Mouse (Mus musculus) forebrain, postnatal 0 days (tissue): ENCODE measurements around the gene Arid5b. TPM values are rescaled to one million over a fixed set of nuclear protein-coding genes. Genes with fewer than 3 reads are reported as not detected.

ENCODE experiments used
- ATAC-seq: fragments of 200-750 bp; cut with Nextera tagmentation; 2 replicates; pipeline ENCODE4 v1.8.0; 2017; ENCODE audit warnings: mild to moderate bottlenecking, moderate library complexity
- DNase-seq: peaks from one replicate; pipeline ENCODE4 v3.0.0-alpha.2; 2015
- H3K27ac ChIP-seq: fragments of 300-500 bp; sonication (generic); 2 replicates; pipeline ENCODE4 v1.5.1; 2014; ENCODE audit warnings: low read depth, mild to moderate bottlenecking, antibody characterized with exemption, low read length, moderate library complexity, mixed read lengths
- H3K27me3 ChIP-seq: fragments of 300-500 bp; sonication (generic); 2 replicates; pipeline ENCODE4 v1.6.1; 2014; ENCODE audit warnings: mild to moderate bottlenecking, low read length, mixed read lengths; ENCODE audit not compliant: insufficient read depth
- H3K36me3 ChIP-seq: fragments of 300-500 bp; sonication (generic); 2 replicates; pipeline ENCODE4 v1.6.1; 2014; ENCODE audit warnings: mild to moderate bottlenecking, moderate library complexity; ENCODE audit not compliant: insufficient read depth
- H3K4me1 ChIP-seq: fragments of 300-500 bp; sonication (generic); 2 replicates; pipeline ENCODE4 v1.6.1; 2014; ENCODE audit warnings: antibody characterized with exemption; ENCODE audit not compliant: insufficient read depth
- H3K4me2 ChIP-seq: fragments of 300-500 bp; sonication (generic); 2 replicates; pipeline ENCODE4 v1.6.1; 2014; ENCODE audit warnings: low read depth, mild to moderate bottlenecking, moderate library complexity
- H3K4me3 ChIP-seq: fragments of 300-500 bp; sonication (generic); 2 replicates; pipeline ENCODE4 v1.5.1; 2014; ENCODE audit warnings: low read depth, low read length, mixed read lengths
- H3K9ac ChIP-seq: fragments of 300-500 bp; sonication (generic); 2 replicates; pipeline ENCODE4 v1.6.1; 2014; ENCODE audit warnings: mild to moderate bottlenecking
- H3K9me3 ChIP-seq: fragments of 300-500 bp; sonication (generic); 2 replicates; pipeline ENCODE4 v1.6.1; 2016; ENCODE audit warnings: low read length
- CTCF ChIP-seq: sonication (generic); IDR thresholded peaks from 2 replicates; pipeline ENCODE4 v1.5.1; 2016; ENCODE audit warnings: antibody characterized with exemption, control low read depth, low read depth
- WGBS: fragments of 180-500 bp; shearing (Covaris S2); extraction: QIAGEN DNeasy Blood & Tissue Kit; methylation state at CpG from one replicate; pipeline ENCODE4 v1.1.7; 2014; 5-methylcytosine and 5-hydroxymethylcytosine counted together
- polyA plus RNA-seq: library from polyadenylated mRNA; unstranded; fragments of >200 nt; fragmentation: Nextera tagmentation; extraction: Ambion mirVana; gene quantifications from 2 replicates; pipeline ENCODE4 v1.2.1, GENCODE M21; 2015
- total RNA-seq: library from RNA; depleted of rRNA; stranded (reverse); fragments of >200 nt; gene quantifications from 2 replicates; pipeline ENCODE4 v1.2.3, GENCODE M21; 2014

Arid5b gene
- total and polyA plus RNA-seq, 2 experiments from 2014 or later: 14.3 to 14.5 TPM

DNA sequence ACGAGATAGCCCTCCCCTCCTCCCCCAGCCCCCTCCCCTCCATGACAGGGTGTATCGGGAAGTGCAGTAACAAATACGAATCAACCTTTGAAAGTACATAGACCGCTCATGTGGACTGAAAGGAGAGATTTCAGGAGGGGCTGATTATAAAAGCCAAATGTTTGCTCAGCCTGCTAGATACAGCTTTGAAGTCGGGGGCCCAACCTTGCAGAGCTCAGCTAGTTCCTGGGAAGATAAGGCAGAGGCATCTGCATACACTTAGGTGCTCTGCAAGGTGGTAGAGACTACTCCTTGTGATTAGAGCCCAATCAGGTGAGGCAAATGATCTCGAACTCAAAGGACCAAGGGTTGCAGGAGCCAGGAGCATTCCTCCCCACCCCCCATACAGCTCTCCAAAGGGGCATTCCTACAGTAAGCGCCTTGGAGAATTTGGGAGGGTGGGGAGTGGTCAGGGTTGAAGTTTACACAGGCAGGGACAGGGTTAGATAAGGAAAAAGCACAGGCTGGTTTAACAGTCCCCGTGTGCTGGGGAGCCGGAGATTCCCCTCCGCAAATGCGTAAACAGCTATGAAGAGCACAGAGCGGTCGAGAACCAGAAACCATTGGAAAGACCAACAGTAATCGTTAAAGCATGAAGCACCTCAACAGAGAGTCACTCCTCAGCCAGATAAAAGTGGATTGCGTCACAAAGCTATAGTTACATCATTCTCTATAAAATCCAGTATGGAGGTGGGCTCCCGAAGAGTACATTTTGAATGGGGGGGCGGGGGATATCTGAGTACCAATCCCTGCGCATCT is 47.0 kb downstream of the Arid5b start:
- no peak overlapping the region for H3K27ac ChIP-seq
- no peaks in the 10 kb centered on the region; the same call in 1 of the 2 replicates for H3K36me3 ChIP-seq
- H3K9ac ChIP-seq: no peak overlapping the region
- no peaks in the 10 kb centered on the region for H3K27me3 ChIP-seq
- no peaks in the 10 kb centered on the region for H3K4me1 ChIP-seq
- no peak overlapping the region for H3K4me2 ChIP-seq
- no peaks in the 10 kb centered on the region for H3K9me3 ChIP-seq
- no peak for ATAC-seq
- TF ChIP-seq CTCF: no peak
- DNase-seq: no peak
- no peak overlapping the region for H3K4me3 ChIP-seq
- 80% methylated on average over 18 of the region's 18 CpGs for WGBS

DNA sequence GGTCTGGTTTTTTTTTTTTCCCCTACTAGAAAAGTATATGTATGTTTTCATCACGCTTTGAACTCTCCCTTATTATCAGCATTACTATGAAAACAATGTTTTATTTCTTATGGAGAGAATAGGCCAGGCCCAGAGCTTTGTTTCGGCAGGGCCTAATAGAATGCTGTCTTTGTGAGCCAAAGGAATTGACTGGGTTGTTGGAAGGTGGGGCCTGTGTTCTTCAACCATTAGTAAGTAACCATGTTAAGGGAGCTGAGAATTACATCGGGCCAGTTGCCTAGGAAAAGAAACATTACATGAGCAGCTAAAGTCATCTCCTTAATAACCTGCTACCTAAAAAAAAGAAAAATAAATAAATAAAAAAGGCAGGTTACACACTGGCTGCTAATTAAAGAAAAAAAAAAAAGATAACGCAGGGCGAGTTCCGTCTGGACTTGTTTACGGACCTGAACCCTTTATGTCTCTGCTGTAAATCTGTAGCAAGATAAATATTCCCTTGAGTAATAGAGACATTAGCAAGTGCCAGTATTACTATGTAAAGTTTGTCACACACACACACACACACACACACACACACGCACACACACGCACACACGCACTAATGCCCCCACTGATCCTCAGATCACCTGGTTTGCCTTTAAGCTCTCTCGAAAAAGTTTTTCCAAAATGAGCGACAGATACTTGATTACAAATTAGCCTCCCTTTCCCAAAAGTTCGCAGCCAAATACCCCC is 47.7 kb downstream of the Arid5b start:
- Histone ChIP-seq H3K9me3 (no peaks in the 10 kb centered on the region), H3K9ac (no peak overlapping the region), H3K36me3 (no peaks in the 10 kb centered on the region; the same call in 1 of the 2 replicates), H3K27me3 (no peaks in the 10 kb centered on the region), H3K4me3 (no peak overlapping the region), H3K27ac (no peak overlapping the region), H3K4me2 (no peak overlapping the region), H3K4me1 (no peaks in the 10 kb centered on the region)
- no peak for DNase-seq
- WGBS: 62% methylated on average over 13 of the region's 13 CpGs
- no peak for TF ChIP-seq CTCF
- no peak for ATAC-seq

DNA sequence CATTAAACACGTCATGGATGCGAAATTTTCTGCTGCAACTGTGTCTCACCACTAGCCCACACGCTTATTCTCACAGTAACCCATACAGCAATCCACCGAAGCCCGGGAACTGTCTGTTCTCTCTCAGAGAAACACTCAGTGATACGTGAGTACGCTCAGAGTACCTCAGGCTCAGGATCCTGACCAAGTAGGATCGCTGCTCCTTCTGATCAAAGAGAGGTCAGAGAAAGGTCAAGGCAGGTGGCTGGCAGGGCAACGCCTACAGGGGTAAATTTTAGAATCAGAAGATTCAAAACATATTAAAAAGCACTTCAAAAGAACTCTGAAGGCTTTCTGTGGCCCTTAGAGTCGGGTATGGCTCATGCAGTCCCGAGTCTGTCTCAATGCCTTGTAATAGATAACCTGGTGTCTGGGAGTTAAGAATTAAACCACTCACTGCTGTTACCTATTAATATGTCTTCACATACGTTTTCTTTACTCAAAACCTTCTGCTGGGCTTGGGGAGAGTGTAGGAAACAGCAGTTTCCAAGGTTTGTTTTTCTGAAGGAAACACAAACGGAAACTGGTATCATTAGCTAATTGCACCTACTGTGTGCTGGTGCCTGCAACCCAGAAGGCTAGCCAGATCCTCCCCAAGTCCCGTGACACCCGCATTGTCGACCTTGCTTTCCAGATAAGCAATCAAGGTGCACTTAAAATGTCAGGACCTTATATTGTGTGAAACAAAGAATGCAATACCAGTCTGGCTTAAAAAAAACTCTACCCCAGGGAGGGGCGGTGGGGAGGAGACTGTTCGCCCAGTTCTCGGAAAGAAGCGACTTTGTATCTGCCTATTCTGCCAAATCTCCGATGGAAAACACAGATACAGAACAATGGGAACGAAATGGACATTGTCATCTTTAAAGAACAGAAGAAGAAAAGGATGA is 48.6 kb downstream of the Arid5b start:
- Histone ChIP-seq H3K4me1 (no peaks in the 10 kb centered on the region), H3K27me3 (no peaks in the 10 kb centered on the region), H3K4me2 (no peak overlapping the region), H3K36me3 (no peaks in the 10 kb centered on the region; the same call in 1 of the 2 replicates), H3K9ac (no peak overlapping the region), H3K4me3 (no peak overlapping the region), H3K27ac (no peak overlapping the region), H3K9me3 (no peaks in the 10 kb centered on the region)
- DNase-seq (no peak), ATAC-seq (no peak)
- 77% methylated on average over 22 of the region's 22 CpGs for WGBS
- no peak for TF ChIP-seq CTCF

DNA sequence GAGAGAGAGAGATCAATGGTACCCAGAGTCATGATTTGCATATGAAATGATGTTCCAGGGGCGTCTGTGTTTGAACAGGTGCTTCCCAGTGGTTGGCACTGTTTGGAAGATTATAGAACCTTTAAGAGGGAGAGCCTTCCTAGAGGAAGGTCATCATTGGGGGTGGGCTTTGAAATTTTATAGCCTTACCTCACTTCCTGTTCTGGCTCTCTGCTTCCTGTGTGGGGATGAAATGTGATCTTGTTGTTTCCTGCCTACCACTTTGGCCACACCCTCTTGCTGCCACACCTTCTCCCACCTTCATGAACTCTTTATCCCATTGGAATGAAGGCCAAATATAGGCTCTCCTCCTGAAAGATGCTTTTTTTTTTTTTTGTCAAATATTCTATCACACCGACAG is 55.9 kb downstream of the Arid5b start:
- Histone ChIP-seq H3K9ac (no peak overlapping the region), H3K4me2 (no peak overlapping the region), H3K4me3 (no peak overlapping the region), H3K36me3 (no peaks in the 10 kb centered on the region), H3K4me1 (no peaks in the 10 kb centered on the region), H3K9me3 (no peaks in the 10 kb centered on the region), H3K27ac (no peak overlapping the region), H3K27me3 (no peaks in the 10 kb centered on the region)
- no peak for ATAC-seq
- no peak for TF ChIP-seq CTCF
- DNase-seq: no peak
- 78% methylated on average over 2 of the region's 2 CpGs for WGBS

DNA sequence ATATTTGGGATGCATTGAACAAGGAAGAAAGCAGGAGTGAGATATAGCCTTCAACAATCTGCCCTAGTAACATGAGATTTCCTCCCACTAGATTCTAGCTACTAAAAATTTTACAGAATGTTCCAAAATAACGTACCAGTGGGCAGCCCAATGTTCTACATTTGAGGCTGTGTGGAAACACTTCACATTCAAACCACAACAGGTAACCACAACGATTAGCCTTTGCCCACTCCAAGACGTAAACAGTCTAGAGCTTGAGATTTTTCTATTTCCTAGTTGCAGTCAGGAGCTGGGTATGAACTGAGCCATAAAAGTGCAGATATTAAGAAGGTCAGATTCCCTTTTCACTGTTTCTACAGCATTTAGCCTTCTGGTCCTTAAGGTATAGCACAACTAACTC is 56.5 kb downstream of the Arid5b start:
- no peak for ATAC-seq
- 94% methylated on average over 3 of the region's 3 CpGs for WGBS
- DNase-seq: no peak
- H3K4me2 ChIP-seq: no peak overlapping the region
- H3K4me1 ChIP-seq: no peaks in the 10 kb centered on the region
- H3K9ac ChIP-seq: no peak overlapping the region
- H3K27ac ChIP-seq: no peak overlapping the region
- TF ChIP-seq CTCF: no peak
- no peak overlapping the region for H3K4me3 ChIP-seq
- H3K9me3 ChIP-seq: 0 out of 2 replicates have a peak, but pooled peaks cover 6% of the 10 kb centered on the region
- no peaks in the 10 kb centered on the region for H3K36me3 ChIP-seq
- no peaks in the 10 kb centered on the region for H3K27me3 ChIP-seq

DNA sequence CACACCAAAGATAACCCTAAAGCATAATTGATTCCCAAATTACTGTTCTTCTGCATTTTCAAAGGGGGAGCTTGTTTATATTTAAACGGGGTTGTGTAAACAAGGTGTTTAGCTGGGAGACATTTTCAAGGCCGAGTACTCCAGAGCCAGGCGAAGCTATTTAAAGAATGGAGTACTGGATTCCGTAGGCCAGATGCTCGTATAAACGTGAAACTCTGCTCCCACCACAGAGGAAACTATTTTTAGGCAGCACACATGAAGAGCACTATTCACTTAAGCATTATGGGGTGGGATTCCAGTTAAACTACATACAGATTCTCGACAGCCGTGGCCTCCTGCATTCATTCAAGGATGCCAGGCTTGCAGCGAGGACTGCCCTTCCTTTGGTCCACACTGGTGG is 59.2 kb downstream of the Arid5b start:
- Histone ChIP-seq H3K4me1 (no peaks in the 10 kb centered on the region), H3K9me3 (0 out of 2 replicates have a peak, but pooled peaks cover 10% of the 10 kb centered on the region), H3K4me2 (no peak overlapping the region), H3K4me3 (no peak overlapping the region), H3K9ac (no peak overlapping the region), H3K27ac (peak overlapping the region; percentile 35; the same call in 1 of the 2 replicates), H3K27me3 (no peaks in the 10 kb centered on the region), H3K36me3 (no peaks in the 10 kb centered on the region)
- TF ChIP-seq CTCF: no peak
- no peak for ATAC-seq
- DNase-seq: no peak
- WGBS: 74% methylated on average over 9 of the region's 9 CpGs
